Mouse (Mus musculus) liver, embryonic 14.5 days (tissue): ENCODE data around the gene Gm17190. TPM values are rescaled to one million over a fixed set of nuclear protein-coding genes. Genes with fewer than 3 reads are reported as not detected.

Source experiments
- ATAC-seq: fragments of 200-750 bp; cut with Nextera tagmentation; 2 replicates; pipeline ENCODE4 v1.8.0; 2017; ENCODE audit warnings: moderate number of reproducible peaks, mild to moderate bottlenecking, moderate library complexity; ENCODE audit not compliant: insufficient read depth
- DNase-seq, 3 experiments: peaks; one replicate each; pipeline ENCODE4 v3.0.0-alpha.2; 2012 to 2013; ENCODE audit warnings: low read depth in 3 of 3, low spot score in 3 of 3
- H3K27ac ChIP-seq: fragments of 300-500 bp; sonication (generic); 2 replicates; pipeline ENCODE4 v1.5.1; 2014; ENCODE audit warnings: moderate library complexity, mild to moderate bottlenecking, control low read depth, inconsistent platforms
- H3K27me3 ChIP-seq: fragments of 300-500 bp; sonication (generic); 2 replicates; pipeline ENCODE4 v1.6.1; 2014; ENCODE audit warnings: mild to moderate bottlenecking, low read length, moderate library complexity; ENCODE audit not compliant: control insufficient read depth, insufficient read depth
- H3K36me3 ChIP-seq: fragments of 300-500 bp; sonication (generic); replicated peaks from 2 replicates; pipeline ENCODE4 v1.6.1; 2014; ENCODE audit warnings: low read depth; ENCODE audit not compliant: control insufficient read depth, insufficient read depth
- H3K4me1 ChIP-seq, 2 experiments: fragments of 200-500 bp in 1 of 2; fragments of 300-500 bp in 1 of 2; sonication (generic) in 1 of 2; replicated peaks; 2 replicates each; pipeline ENCODE4 v1.6.1; 2012 to 2014; ENCODE audit warnings: antibody characterized with exemption in 1 of 2, inconsistent platforms in 1 of 2, low read length in 1 of 2; ENCODE audit not compliant: control insufficient read depth in 2 of 2, insufficient read depth in 2 of 2
- H3K4me2 ChIP-seq: fragments of 300-500 bp; sonication (generic); 2 replicates; pipeline ENCODE4 v1.6.1; 2014; ENCODE audit warnings: low read depth, mild to moderate bottlenecking, control low read depth, moderate library complexity
- H3K4me3 ChIP-seq, 2 experiments: fragments of 200-500 bp in 1 of 2; fragments of 300-500 bp in 1 of 2; sonication (generic) in 1 of 2; 2 replicates each; pipeline ENCODE4 v1.5.1; 2012 to 2014; ENCODE audit warnings: low read depth in 2 of 2, low read length in 2 of 2, mild to moderate bottlenecking in 2 of 2, control low read depth in 1 of 2, inconsistent platforms in 1 of 2, moderate library complexity in 1 of 2; ENCODE audit not compliant: insufficient read depth in 1 of 2
- H3K9ac ChIP-seq: fragments of 300-500 bp; sonication (generic); replicated peaks from 2 replicates; pipeline ENCODE4 v1.6.1; 2014; ENCODE audit warnings: mild to moderate bottlenecking, control low read depth, moderate library complexity
- H3K9me3 ChIP-seq: fragments of 300-500 bp; sonication (generic); 2 replicates; pipeline ENCODE4 v1.6.1; 2016; ENCODE audit warnings: low read length, mixed read lengths; ENCODE audit not compliant: control insufficient read depth
- CTCF ChIP-seq: IDR thresholded peaks from 2 replicates; pipeline ENCODE4 v1.5.1; 2016; ENCODE audit warnings: antibody characterized with exemption, low read depth, control low read depth
- EP300 ChIP-seq: IDR thresholded peaks from 2 replicates; pipeline ENCODE4 v1.6.1; 2016; ENCODE audit warnings: antibody characterized with exemption, low read depth
- WGBS: fragments of 180-500 bp; shearing (Covaris S2); extraction: QIAGEN DNeasy Blood & Tissue Kit; methylation state at CpG from one replicate; pipeline ENCODE4 v1.1.7; 2014; ENCODE audit not compliant: insufficient replicate concordance; 5-methylcytosine and 5-hydroxymethylcytosine counted together
- polyA plus RNA-seq, 2 experiments: library from polyadenylated mRNA; depleted of rRNA in 1 of 2; stranded (reverse) in 1 of 2; unstranded in 1 of 2; fragments of >200 nt; fragmentation: Nextera tagmentation in 1 of 2; extraction: Ambion mirVana in 1 of 2; gene quantifications; 2 replicates each; pipeline versions ENCODE4 v1.2.1 to v1.2.3; 2012 to 2014

The Gm17190 gene
- polyA plus RNA-seq, 2 experiments, result not detected

- Histone ChIP-seq H3K4me3 (no peak overlapping the region), H3K27ac (no peak overlapping the region), H3K4me2 (no peak overlapping the region), H3K36me3 (no peaks in the 10 kb centered on the region), H3K27me3 (peaks cover 50% of the 10 kb centered on the region), H3K9ac (no peak overlapping the region), H3K4me1 (no peaks in the 10 kb centered on the region), H3K9me3 (no peaks in the 10 kb centered on the region)
- no peak for ATAC-seq
- WGBS, result 4% methylated on average over 28 of the region's 30 CpGs
- no peak for TF ChIP-seq CTCF
- TF ChIP-seq EP300, result no peak
- no peak for DNase-seq
Observed at GRCm38 (mm10) chr13:96131050-96131449, 49.2 kb downstream of the Gm17190 start.

- Histone ChIP-seq H3K4me3 (no peak overlapping the region), H3K27me3 (peaks cover 50% of the 10 kb centered on the region), H3K9ac (no peak overlapping the region), H3K27ac (no peak overlapping the region), H3K36me3 (no peaks in the 10 kb centered on the region), H3K4me1 (no peaks in the 10 kb centered on the region), H3K9me3 (no peaks in the 10 kb centered on the region), H3K4me2 (no peak overlapping the region)
- no peak for ATAC-seq
- 2% methylated on average over 19 of the region's 19 CpGs for WGBS
- TF ChIP-seq CTCF, result no peak
- TF ChIP-seq EP300, result no peak
- no peak for DNase-seq
Observed at GRCm38 (mm10) chr13:96131911-96132310, 50.1 kb downstream of the Gm17190 start.

GRCm38 (mm10) chr13:96132401-96132816 is 50.6 kb downstream of the Gm17190 start, which contains the start of gene Sv2c:
TSS of gene Sv2c (minus strand) at chr13:96132577.
- no peak within 1 kb of the TSS for H3K4me2 ChIP-seq
- H3K27ac ChIP-seq, result no peak within 1 kb of the TSS
- 2% methylated on average over 39 of the region's 44 CpGs for WGBS
- H3K4me3 ChIP-seq, result no peak within 1 kb of the TSS
- no peak within 1 kb of the TSS for H3K9ac ChIP-seq
- DNase-seq (no peak), ATAC-seq (no peak)
- no peaks in the 10 kb centered on the region for H3K4me1 ChIP-seq
- peaks cover 50% of the 10 kb centered on the region for H3K27me3 ChIP-seq
- no peak for TF ChIP-seq CTCF
- TF ChIP-seq EP300, result no peak
- no peaks in the 10 kb centered on the region for H3K36me3 ChIP-seq
- H3K9me3 ChIP-seq, result no peaks in the 10 kb centered on the region

Other genes starting within 250 kb of the Gm17190 start
- gene Iqgap2, start 190.1 kb upstream of the Gm17190 start, polyA plus RNA-seq (2012; rRNA removed), result 6.1 and 10.8 TPM in 2 replicates
- 11.8 TPM in 2 replicates for gene Iqgap2, start 190.1 kb upstream of the Gm17190 start, polyA plus RNA-seq (2014; fragmentation: Nextera tagmentation; extraction: Ambion mirVana)
- gene Gm20075, start 678 bp upstream of the Gm17190 start, polyA plus RNA-seq (2012; rRNA removed), result 0.17 and 0.63 TPM in 2 replicates
- 5.1 and 7.1 TPM in 2 replicates for gene Gm20075, start 678 bp upstream of the Gm17190 start, polyA plus RNA-seq (2014; fragmentation: Nextera tagmentation; extraction: Ambion mirVana)
- 0.02 and 0.03 TPM in 2 replicates for gene Sv2c, start 50.5 kb downstream of the Gm17190 start, polyA plus RNA-seq (2012; rRNA removed)
- gene Sv2c, start 50.5 kb downstream of the Gm17190 start, polyA plus RNA-seq (2014; fragmentation: Nextera tagmentation; extraction: Ambion mirVana), result 0.18 TPM in 1 of 2 replicates, not detected in the other